Mouse (Mus musculus): ENCODE measurements at regions not wholly inside any gene's neighbourhood (a gene's known extent, or its start where the extent isn't known, plus 50 kb on each side); places are given as distances from the start of the nearest gene placed in this dataset.

DNA sequence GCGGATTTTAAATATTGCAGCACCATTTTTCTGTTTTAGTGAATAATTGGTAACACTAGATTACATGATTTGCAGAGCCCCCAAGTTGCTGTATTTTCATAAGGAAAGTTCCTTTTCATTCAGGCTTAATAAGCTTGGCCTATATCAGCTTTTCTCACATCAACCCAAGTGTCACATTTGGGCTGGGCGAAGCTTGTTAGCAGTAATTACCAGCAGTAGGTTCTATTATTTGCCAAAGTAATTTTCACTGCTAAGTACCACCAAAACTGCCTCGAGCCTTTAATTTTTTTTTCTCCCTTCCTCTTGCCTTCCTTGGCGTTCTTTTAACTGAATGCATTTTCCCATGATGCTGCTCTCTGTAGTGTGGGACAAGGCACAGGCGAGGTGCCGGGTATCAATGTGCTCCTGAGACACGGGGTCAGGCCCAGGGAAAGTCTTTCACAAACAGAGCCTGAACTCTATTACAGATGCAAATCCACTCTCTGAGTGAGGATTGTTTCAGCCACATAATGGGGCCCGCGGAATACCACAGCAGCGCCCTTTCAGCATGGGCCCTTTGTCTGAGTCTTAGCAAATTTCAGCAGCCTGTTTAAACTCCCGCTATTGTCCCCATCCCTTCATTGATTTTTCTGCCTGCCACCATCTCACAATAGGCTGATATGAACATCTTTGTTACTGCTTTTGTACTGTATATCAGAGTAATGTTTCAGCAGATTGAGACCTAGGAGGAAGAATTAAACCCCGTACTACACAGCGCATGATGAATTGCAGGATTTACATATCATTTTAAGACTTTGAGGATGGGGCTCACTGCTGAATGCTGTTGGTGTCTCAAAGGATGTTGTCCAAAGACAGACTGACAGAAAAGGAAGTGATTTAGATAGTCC, 205.1 kb upstream of the Epha3 start:
- no peak for DNase-seq (ENCODE audit: extremely low spot score in 1 of 2, low spot score in 1 of 2)

DNA sequence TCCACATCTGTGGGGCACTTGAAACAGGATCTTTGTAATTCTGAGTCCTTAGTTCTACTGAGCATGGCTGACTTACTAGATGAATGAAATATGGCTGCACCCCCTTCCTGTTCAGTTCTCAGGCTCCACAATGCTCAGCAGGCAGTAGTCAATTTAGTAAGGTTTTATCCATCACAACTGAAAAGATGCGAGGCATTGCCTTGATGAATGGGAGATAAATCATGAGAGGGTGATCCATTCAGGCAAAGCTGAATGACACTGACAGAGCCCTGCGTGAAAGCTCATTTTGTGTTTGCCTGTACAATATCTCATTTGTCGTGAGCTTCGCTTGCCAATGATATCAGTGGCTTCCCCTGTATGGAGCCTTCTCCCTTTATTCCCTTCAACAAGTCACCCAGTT, 198.6 kb upstream of the Epha3 start:
- no peak for DNase-seq (ENCODE audit: extremely low spot score in 1 of 2, low spot score in 1 of 2)

DNA sequence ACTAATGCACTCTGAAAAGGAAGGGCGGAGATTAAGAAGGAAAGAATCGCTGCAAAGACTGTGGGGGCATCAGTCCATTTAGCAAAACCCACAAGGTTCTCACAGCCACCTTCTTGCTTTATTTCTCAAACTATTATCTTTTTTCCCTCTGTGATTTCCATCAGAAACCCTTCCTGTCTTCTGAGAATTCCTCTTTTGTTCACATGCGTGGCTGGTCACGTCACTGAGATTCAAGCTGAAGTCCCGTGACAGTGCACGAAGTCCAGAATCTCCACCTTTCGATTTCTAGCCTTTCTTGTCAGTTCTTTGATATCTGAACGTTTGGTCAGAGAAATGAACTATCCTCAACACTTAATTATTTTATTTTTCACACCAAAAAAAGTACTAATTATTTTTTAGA, 194.7 kb upstream of the Epha3 start:
- no peak for DNase-seq (ENCODE audit: extremely low spot score in 1 of 2, low spot score in 1 of 2)

DNA sequence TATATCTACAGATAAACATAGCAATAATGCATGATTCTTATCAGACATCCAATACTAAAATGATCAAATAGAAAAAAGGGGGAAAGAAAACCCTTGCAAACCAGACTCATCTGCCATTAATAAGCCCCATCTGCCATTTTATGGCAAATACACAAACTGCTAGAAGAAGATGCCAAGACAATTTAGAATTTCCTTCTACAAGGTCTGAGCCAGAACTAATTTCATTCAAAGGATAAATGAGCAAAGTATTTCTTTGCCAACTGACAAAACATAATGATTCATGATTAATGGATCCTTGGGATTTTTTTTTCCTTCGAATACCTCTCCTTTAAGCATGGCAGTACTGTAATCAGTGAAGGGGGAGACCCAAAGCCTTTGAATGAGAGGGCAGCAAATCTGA, 190.4 kb upstream of the Epha3 start:
- DNase-seq (ENCODE audit: extremely low spot score in 1 of 2, low spot score in 1 of 2): no peak

DNA sequence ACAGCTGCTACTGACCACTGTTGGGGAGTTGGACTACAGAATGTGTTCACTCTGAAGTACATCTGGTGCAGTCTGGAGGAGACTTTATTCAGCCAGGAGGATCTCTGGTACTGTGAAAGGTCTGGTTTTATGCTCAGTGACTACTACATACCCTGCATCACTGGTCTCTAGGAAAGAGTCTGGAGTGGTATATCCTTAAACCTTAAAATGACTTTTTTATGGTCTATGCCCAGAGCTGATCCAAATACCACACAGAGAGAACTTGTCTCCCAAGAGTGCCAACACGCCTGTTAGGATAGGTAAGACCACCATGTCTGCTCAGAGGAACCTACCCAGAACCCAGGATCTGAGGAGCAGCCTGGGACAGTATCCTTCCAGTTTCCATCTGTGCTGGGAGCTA, 184.1 kb upstream of the Epha3 start:
- no peak for DNase-seq (ENCODE audit: extremely low spot score in 1 of 2, low spot score in 1 of 2)

DNA sequence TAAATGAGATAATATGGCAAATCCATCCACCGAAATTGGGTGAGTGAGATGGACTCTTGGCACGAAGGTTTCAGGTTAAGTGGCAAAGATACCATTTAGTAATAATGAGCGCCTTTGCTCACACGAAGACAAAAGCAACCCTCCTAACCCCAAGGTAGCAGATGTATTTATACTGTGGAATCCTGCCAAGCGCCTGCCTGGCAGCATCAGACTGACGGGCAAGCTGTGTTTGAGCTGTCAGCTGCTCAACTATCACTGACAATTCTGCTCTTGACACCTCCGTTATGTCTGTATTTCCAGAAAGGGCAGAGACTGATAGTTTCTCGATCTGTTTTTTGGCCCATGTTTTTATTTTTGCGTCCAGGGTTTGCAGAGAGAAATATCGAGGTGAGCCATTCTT, 169.1 kb upstream of the Epha3 start:
- peak; percentile 9 to 14 for DNase-seq (ENCODE audit: extremely low spot score in 1 of 2, low spot score in 1 of 2)

DNA sequence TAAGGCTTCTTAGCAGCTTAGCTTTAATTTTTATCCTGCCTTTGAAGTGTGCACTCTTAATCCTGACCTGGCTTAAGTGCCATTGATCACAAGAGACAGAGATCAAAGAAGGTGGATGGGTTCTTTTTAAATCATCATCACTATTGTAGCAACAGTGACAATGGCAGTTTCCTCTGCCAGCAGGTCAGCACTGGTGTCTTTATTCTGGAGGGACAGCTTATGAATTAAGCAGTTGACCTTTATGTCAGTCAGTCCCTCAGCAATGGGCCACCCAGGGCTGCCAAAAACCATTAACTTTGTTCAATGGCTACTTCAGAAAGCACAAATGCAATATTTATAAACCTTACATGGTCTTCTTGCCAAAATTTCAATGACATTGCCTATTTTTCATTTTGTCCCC, 160.0 kb upstream of the Epha3 start:
- no peak for DNase-seq (ENCODE audit: extremely low spot score in 1 of 2, low spot score in 1 of 2)

DNA sequence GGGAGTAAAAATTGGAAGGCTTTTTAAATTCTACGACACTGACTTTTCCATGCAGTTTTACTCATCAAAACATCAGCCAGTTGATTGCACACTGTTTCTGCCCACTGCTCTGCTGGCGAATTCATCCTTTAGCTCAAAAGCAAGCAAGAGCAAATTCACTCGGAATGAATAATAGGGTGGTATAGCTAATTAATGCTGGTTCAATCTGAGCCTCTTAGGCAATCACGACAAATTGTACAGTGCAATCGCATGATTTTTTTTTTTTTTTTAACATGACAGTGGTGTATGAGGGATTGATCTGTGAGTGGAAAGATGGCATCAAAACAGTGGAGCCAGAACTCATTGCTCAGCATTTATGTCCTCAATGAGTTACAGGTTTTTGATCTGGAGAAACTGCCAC, 136.9 kb upstream of the Epha3 start:
- DNase-seq (ENCODE audit: extremely low spot score in 1 of 2, low spot score in 1 of 2): no peak

DNA sequence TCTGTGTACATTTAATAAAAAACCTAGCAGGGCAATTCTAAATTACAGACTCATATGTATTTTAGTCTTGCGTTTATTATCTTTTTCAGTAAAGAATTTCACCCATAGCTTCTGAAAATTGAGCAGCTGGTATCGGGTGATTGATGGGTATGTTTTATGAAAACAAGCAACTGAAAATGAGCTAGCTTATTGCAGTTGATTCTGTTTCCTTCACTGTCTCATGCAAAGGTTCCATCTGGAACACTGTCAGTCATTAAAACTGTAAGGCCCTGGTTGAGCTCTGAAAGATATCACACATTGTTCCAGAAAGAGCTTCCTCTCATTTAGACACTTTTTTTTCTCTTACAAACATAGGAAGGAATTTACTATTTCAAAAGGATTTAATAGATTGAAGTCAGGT, 103.4 kb upstream of the Epha3 start:
- DNase-seq (ENCODE audit: extremely low spot score in 1 of 2, low spot score in 1 of 2): no peak

DNA sequence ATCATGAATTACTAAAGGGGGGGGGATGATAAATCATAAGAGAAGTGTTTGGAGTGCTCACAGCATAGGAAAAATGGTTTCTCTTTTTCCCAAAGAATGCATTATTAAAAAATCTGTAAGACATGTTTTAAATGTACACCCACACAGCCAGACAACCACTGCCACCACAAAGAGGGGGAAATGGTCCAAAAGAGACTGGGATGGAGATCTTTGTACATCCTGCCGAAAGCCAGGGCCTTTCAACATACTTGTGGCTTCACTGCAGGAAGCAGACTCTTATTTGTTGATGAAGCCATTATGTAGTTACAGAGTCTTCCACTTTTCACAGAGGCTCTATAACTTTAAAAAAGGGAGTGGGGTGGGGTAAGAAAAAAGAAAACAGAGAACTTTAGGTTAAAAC, 96.8 kb upstream of the Epha3 start:
- no peak for DNase-seq (ENCODE audit: extremely low spot score in 1 of 2, low spot score in 1 of 2)

DNA sequence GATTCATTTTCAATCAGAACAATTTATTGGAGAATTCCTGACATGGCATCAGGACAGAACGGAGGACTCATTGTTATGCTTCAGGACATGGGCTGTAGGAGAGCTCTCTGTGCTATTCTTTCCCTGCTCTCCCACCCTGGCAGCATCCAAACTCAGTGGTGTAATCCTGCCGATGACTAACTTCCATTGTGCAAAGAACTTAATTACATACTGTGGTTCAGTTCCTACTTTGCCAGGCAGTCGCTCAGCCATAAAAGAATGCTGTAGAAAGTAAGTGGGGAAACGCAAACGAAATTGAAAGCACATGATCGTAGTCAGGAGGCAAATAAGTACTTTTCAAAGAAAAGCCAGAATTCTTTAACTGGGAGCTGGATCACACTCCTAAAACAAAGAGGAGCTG, 94.2 kb upstream of the Epha3 start:
- peak in 1 of 2 experiments; percentile 3 for DNase-seq (ENCODE audit: extremely low spot score in 1 of 2, low spot score in 1 of 2)

DNA sequence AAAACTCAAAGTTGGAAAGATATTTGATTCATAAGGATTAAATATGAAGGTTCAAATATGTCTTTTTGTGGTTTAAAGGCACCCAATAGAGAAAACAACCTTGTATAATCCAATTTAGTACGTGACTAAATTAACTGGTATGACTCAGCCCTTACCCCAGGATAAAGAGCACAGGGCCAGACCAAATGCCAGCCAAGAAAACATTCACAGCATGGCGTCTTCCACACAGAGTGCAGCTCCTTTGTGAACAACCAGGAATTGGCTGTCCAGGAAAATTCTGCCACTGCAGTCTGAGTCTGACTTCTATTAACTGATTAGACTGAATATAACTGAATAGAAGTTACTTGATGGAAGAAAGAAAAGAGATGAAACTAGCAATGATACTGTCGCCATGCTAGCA, 61.2 kb upstream of the Epha3 start:
- DNase-seq (ENCODE audit: extremely low spot score in 1 of 2, low spot score in 1 of 2): no peak

DNA sequence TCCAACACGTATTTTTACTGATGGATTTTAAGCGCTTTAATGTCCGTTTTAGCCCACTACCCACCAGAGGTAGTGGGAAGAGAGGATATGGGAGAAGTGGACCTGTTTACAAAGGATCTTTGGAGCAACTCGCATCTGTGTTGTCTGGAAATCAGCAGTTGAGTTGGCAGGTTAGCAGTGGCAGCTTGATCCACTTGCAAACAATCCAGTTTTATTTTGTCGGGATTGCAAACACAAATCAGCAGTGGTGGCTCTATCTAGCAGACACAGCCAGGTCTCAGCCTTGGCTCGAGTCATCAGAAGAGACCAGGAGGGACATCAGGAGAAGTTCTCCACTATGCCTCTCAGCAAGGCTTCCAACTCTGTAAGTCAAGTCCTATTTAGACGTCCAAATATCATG, 57.2 kb upstream of the Epha3 start:
- DNase-seq (ENCODE audit: extremely low spot score in 1 of 2, low spot score in 1 of 2): no peak

Data from layer of hippocampus, postnatal 25 days (tissue).